Mouse (Mus musculus) heart, embryonic 14.5 days (tissue): ENCODE measurements at regions not wholly inside any gene's neighbourhood (a gene's known extent, or its start where the extent isn't known, plus 50 kb on each side); places are given as distances from the start of the nearest gene placed in this dataset.

Source experiments
- ATAC-seq: fragments of 200-750 bp; cut with Nextera tagmentation; 2 replicates; pipeline ENCODE4 v1.8.0; 2017; ENCODE audit warnings: low read depth, moderate TSS enrichment; ENCODE audit not compliant: insufficient number of reproducible peaks, insufficient read depth, low FRiP score
- H3K27ac ChIP-seq, 2 experiments: fragments of 200-500 bp in 1 of 2; fragments of 300-500 bp in 1 of 2; sonication (generic) in 1 of 2; replicated peaks in 1 of 2; 2 replicates each; pipeline ENCODE4 v1.5.1; 2012 to 2014; ENCODE audit warnings: low read depth in 2 of 2, low read length in 2 of 2, control low read depth in 1 of 2, mild to moderate bottlenecking in 1 of 2, mixed read lengths in 1 of 2; ENCODE audit not compliant: control insufficient read depth in 1 of 2, insufficient read depth in 1 of 2
- H3K27me3 ChIP-seq: fragments of 300-500 bp; sonication (generic); 2 replicates; pipeline ENCODE4 v1.6.1; 2014; ENCODE audit warnings: mild to moderate bottlenecking, low read length, control low read depth; ENCODE audit not compliant: control insufficient read depth, insufficient read depth
- H3K36me3 ChIP-seq: fragments of 300-500 bp; sonication (generic); 2 replicates; pipeline ENCODE4 v1.6.1; 2014; ENCODE audit warnings: mild to moderate bottlenecking, control low read depth, low read length, mixed read lengths; ENCODE audit not compliant: control insufficient read depth, insufficient read depth
- H3K4me1 ChIP-seq, 2 experiments: fragments of 200-500 bp in 1 of 2; fragments of 300-500 bp in 1 of 2; sonication (generic) in 1 of 2; 2 replicates each; pipeline ENCODE4 v1.6.1; 2012 to 2014; ENCODE audit warnings: low read length in 2 of 2, control low read depth in 1 of 2, mixed read lengths in 1 of 2; ENCODE audit not compliant: control insufficient read depth in 2 of 2, insufficient read depth in 2 of 2
- H3K4me2 ChIP-seq: fragments of 300-500 bp; sonication (generic); 2 replicates; pipeline ENCODE4 v1.6.1; 2014; ENCODE audit warnings: mild to moderate bottlenecking, low read length
- H3K4me3 ChIP-seq, 2 experiments: fragments of 200-500 bp in 1 of 2; fragments of 300-500 bp in 1 of 2; sonication (generic) in 1 of 2; 2 replicates each; pipeline ENCODE4 v1.5.1; 2012 to 2014; ENCODE audit warnings: low read length in 2 of 2, mild to moderate bottlenecking in 2 of 2, control low read depth in 1 of 2, low read depth in 1 of 2, moderate library complexity in 1 of 2; ENCODE audit not compliant: control insufficient read depth in 1 of 2, insufficient read depth in 1 of 2
- H3K9ac ChIP-seq: fragments of 300-500 bp; sonication (generic); 2 replicates; pipeline ENCODE4 v1.6.1; 2014; ENCODE audit warnings: mild to moderate bottlenecking, low read length
- H3K9me3 ChIP-seq: fragments of 300-500 bp; sonication (generic); 2 replicates; pipeline ENCODE4 v1.6.1; 2016; ENCODE audit warnings: low read length, control low read depth; ENCODE audit not compliant: control insufficient read depth
- WGBS: fragments of 180-500 bp; shearing (Covaris S2); extraction: QIAGEN DNeasy Blood & Tissue Kit; methylation state at CpG from one replicate; pipeline ENCODE4 v1.1.7; 2014; 5-methylcytosine and 5-hydroxymethylcytosine counted together

DNA sequence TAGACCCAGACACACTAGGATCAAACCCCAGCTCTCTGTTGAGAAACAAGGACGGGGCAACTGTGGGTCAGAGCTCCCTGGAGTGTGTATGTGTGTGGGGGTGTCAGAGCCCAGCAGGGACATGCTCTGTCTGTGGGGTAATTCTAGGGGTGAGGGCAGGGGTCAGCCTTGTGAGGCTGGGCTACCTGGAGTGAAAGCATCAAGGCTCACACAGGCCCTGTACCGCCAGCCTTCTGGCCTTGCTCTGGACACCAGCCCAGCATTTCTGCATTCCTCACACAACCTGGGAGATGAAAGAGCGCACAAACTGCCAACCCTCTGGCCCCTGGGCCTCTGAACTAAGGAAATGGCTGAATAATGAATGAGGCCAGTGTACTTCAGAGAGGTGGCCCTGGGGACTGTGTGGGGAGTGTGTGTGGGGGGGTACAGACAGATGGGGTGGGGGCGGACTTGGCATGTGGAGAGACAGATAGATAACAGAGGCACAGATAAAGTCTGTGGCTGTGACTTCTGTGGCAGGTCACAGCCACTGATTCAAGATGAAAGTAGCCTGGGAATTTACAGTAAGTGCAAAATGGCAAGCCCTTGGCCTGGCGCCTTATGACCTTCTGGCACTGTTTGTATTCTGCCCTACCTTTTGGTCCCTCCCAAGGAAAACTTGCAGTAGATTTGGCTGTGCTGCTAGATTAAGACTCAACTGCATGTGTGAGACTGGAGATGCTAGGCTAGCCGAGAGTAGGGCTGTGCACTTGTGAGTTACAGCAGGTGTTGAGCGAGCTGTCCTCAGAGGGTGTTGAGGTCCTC is 135.2 kb upstream of the 4931429L15Rik start:
- 50% methylated on average over 7 of the region's 7 CpGs for WGBS

DNA sequence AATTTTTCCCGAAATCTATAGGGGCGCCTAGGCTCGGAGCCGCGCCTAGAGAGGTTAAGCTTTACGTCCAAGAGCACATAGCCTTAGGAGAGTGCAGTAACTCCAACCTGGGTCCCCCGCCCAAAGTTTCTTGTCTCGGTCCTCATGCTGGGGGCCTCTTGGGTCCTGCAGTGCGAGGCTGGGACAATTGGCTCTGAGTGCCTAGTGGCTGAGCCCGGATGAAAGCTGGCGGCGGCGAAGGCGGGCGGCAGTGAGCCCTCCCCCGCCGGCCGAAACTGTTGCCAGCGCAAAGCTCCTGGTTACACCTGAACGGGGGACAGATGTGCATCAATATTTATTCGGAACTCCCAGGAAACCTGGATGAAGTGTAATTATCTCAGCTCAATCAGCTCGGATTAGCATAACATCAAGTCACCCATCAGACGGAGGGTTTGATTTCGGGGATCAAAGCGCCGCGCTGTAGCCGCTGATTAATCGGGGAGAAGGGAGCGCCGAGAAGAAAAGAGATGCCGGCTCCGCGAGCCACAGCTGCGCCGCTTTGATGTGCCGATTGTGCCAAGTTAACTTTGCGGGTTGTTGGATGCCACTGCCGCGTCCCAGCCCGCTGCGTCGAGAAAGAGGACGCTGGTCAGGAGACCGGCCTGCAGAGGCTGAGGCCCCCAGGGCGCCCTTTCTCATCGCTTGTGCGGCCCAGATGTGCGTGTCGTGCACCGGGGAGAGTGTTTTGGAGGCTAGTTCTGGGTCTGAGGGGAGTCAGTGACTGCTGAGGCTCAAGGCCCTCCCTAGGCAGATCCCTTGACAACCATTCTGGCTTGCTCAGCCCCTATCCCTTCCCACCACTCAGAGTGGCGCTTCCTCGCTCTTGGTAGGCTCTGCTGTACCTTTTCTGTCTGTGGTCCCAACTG is 123.7 kb upstream of the 4931429L15Rik start:
- Histone ChIP-seq H3K4me3 (peak overlapping the region; percentile 27 to 30), H3K9me3 (no peaks in the 10 kb centered on the region), H3K4me2 (peak overlapping the region; percentile 64), H3K27ac (no peak overlapping the region), H3K36me3 (no peaks in the 10 kb centered on the region), H3K4me1 (peaks cover 4 to 12% of the 10 kb centered on the region in 2 experiments; a peak in 3 of 4 replicates), H3K27me3 (peaks cover 60% of the 10 kb centered on the region), H3K9ac (no peak overlapping the region)
- 2% methylated on average over 53 of the region's 53 CpGs for WGBS
- ATAC-seq: no peak

More for the DNA sequence above, 135.2 kb upstream of the 4931429L15Rik start:
- no peaks in the 10 kb centered on the region for H3K27me3 ChIP-seq
- ATAC-seq: no peak; the same call in 1 of the 2 replicates
- H3K4me1 ChIP-seq: peaks cover 6 to 9% of the 10 kb centered on the region in 2 experiments; a peak in 2 of 4 replicates
- H3K9ac ChIP-seq: no peak overlapping the region
- no peaks in the 10 kb centered on the region for H3K36me3 ChIP-seq
- H3K4me3 ChIP-seq: no peak overlapping the region
- no peak overlapping the region for H3K27ac ChIP-seq
- H3K4me2 ChIP-seq: no peak overlapping the region
- H3K9me3 ChIP-seq: no peaks in the 10 kb centered on the region

DNA sequence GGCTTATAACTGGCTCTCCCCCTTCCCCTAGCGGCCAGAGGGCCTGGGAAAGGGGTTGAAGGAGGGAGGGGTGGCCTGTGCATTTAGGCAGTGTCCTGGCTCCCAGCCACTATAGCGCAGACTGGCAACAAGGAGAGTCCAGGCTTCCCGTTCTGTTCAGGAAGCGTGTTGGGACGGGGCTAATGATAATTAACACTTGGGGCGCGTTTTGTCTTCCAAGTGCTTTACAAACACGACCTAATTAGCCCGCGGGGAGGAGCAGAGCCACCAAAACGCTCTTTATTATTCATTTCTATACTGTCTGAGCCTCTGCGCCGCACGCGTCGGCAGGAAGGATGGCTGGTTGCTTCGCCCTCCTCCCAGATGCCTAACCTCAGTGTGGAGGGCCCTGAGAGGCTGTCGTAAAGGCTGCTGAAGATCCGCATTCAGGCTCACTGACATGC is 123.0 kb upstream of the 4931429L15Rik start:
- WGBS: 1% methylated on average over 19 of the region's 19 CpGs
- peak overlapping the region; percentile 27 to 30 for H3K4me3 ChIP-seq
- no peaks in the 10 kb centered on the region for H3K9me3 ChIP-seq
- no peaks in the 10 kb centered on the region for H3K36me3 ChIP-seq
- H3K27ac ChIP-seq: no peak overlapping the region
- no peak overlapping the region for H3K9ac ChIP-seq
- no peak for ATAC-seq
- H3K27me3 ChIP-seq: peaks cover 60% of the 10 kb centered on the region
- peaks cover 4 to 12% of the 10 kb centered on the region in 2 experiments; a peak in 3 of 4 replicates for H3K4me1 ChIP-seq
- peak overlapping the region; percentile 64 for H3K4me2 ChIP-seq

DNA sequence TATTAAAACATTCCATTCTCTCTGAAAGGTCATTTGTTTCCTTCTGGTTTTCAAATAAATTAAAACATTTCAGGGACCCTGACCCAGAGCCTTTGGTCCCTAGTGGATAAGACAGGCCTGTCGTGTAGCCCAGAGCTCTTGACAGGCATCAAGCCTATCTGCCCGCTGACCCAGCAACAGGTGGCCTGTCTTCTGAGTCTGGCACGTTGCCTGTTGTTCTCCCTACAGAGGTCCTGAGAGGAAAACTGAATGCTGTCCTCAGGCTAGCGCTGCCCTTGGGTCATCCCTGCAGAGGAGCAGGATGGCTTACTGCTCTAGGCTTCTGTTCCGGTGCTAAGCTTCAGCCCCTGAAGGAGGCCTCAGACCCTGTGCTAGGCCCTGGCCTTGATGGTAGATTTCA is 120.4 kb upstream of the 4931429L15Rik start:
- Histone ChIP-seq H3K4me2 (no peak overlapping the region), H3K9ac (no peak overlapping the region), H3K36me3 (no peaks in the 10 kb centered on the region), H3K9me3 (peaks cover 15% of the 10 kb centered on the region), H3K4me3 (no peak overlapping the region), H3K4me1 (peaks cover 4 to 12% of the 10 kb centered on the region in 2 experiments; a peak in 3 of 4 replicates), H3K27ac (no peak overlapping the region), H3K27me3 (peaks cover 44% of the 10 kb centered on the region)
- ATAC-seq: no peak
- WGBS: 72% methylated on average over 5 of the region's 5 CpGs

DNA sequence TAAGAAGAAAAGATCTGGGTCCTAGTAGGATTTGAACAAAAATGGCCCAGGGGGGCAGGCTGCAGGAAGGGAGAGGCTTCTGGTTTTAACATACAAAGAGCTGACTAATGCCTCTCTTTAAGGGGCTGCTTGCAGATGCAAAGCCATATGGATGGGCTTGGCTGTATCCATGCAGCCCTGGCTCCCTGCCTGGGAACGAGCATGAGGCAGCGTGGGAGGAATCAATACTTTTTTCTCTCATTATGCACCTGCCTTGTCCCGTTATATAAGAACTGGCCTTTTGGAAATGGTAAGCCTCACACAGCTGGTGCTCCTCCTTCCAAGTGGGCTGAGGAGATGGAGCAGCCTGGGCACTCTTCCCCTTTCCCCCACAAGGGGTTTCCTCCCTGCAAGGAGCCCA is 114.9 kb upstream of the 4931429L15Rik start:
- H3K9me3 ChIP-seq: peaks cover 22% of the 10 kb centered on the region
- no peak overlapping the region for H3K4me3 ChIP-seq
- H3K4me1 ChIP-seq: no peaks in the 10 kb centered on the region
- 85% methylated on average over 3 of the region's 3 CpGs for WGBS
- peaks cover 16% of the 10 kb centered on the region; the same call in 1 of the 2 replicates for H3K27me3 ChIP-seq
- H3K4me2 ChIP-seq: no peak overlapping the region
- no peaks in the 10 kb centered on the region for H3K36me3 ChIP-seq
- no peak overlapping the region for H3K27ac ChIP-seq
- no peak for ATAC-seq
- H3K9ac ChIP-seq: no peak overlapping the region

DNA sequence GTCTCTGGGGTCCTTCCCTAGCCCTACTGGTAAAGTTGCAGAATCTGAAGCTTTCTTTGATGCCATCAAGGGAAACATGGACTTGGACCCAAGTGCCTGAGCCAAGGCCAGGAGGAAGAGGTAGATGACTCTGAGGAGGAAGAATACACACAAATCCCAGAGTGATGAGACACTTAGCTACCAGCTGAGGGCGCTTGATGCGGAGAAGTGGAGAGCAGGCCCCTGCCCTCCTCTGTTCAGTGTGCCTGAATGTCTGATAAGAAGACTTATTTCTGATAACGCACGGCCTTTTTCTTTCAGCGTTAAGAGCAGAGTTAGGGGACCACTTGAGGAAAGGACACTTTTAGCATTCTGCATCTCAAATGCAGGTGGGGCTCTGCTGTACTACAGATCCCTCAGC is 113.9 kb upstream of the 4931429L15Rik start:
- Histone ChIP-seq H3K4me3 (no peak overlapping the region), H3K9me3 (peaks cover 22% of the 10 kb centered on the region), H3K4me1 (no peaks in the 10 kb centered on the region), H3K36me3 (no peaks in the 10 kb centered on the region), H3K27ac (no peak overlapping the region), H3K9ac (no peak overlapping the region), H3K27me3 (peaks cover 12% of the 10 kb centered on the region; the same call in 1 of the 2 replicates), H3K4me2 (no peak overlapping the region)
- no peak for ATAC-seq
- whole genome bisulfite sequencing: 28% methylated on average over 5 of the region's 5 CpGs

DNA sequence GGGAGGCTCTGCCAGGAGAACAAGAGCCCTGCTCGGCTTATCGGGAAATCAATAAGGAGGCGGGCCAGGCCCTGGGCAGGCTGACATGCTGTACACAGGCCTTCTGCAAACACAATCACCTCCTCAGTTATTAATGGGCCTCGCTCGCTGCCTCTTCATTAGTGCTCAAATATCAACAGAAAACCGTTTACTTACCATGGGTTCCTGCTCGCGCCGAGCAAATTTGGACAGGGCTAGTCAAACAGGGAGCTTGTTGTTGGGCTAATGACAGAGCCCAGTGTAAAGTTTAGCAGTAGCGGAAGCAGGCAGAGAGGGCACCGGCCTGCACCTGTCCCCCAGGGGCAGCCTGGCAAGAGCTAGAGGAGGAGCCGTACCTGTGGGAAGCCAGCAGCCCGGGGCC is 111.3 kb upstream of the 4931429L15Rik start:
- Histone ChIP-seq H3K4me3 (no peak overlapping the region), H3K4me1 (no peaks in the 10 kb centered on the region), H3K9ac (no peak overlapping the region), H3K9me3 (peaks cover 15% of the 10 kb centered on the region), H3K27ac (no peak overlapping the region), H3K4me2 (no peak overlapping the region), H3K36me3 (no peaks in the 10 kb centered on the region), H3K27me3 (peaks cover 23% of the 10 kb centered on the region; the same call in 1 of the 2 replicates)
- WGBS: 69% methylated on average over 13 of the region's 13 CpGs
- no peak for ATAC-seq
